Mouse (Mus musculus) cerebellum, adult 8-10 months (tissue): ENCODE results near the gene Igsf8.

ENCODE experiments used
- DNase-seq: peaks from one replicate; pipeline ENCODE4 v3.0.0; 2022

The Igsf8 gene

DNA sequence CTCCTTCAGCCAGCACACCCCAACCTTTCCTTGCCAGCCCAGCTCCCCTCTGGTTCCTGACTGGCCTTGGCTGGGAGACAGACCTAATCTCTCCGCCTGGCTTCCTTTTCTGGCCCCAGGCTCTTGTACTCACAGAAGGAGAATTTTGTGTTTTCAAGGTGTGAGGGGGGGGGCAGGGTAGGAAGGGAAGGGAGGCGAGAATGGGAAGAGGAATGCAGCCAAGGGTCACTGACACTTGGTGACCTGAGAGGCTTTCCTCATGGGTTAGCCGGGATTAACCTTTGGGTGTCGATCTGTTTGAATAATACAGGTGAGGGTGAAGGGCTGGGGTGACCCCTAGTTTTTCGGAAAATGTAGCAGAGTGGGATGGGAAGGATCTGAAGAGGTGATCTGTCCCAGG, 12.7 kb downstream of the Igsf8 start:
- no peak for DNase-seq

DNA sequence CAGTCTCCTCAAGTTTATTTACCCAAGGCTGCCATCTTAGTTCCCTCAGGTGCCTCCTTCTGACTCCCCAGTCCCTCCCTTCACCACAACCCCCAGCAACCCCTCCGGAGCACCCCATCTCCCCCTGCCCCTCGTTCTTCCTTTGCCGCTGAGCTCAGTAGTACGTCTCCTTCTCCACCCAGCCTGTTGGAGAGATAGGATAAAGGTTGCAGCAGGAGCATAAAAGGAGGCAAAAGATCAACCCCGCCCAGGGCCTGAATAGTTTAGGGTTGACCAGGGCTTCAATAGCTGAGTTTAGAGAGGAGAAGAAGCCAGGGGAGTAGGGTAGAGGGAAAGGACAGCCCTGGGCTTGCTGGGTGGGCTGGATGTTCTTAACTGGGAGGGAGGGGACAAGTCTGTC, 13.1 kb downstream of the Igsf8 start:
- DNase-seq: no peak

DNA sequence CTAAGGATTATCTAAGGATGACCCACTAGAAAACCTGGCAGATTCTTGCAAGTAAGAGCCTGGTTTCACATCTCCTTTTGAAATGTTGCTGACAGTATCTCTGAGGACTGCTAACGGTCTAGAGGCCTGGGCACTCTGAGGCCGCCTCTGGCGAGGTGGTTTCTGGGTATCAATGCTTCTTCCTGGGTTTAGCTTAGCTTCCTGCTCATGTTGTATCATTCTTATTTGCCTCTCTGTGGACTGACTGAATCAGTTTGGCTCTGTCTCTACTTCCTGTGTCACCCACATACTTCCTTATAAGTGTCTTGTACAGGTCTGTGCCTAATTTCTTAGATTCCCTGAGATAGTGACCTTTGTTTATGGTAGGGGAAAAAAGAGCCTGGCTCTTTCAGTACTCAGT, 15.7 kb downstream of the Igsf8 start:
- DNase-seq: no peak

DNA sequence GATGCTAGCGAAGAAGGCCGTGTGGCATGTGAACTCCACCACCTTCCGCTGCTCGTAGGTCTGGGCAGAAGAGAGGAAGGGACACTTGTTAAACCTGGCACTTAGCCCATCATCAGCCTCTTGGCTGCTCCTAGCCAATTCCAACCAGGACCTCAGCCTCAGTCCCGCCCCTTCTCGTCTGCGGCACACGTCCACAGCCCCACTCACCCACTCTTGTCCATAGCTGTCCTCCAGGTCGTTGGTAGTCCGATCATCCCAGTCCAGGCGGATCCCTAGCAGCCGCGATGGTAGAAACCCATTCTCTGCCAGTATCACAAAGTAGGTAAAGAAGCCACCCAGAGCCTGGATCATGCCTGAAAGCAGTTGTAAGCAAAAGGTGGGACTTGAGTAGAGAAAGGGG, 16.9 kb downstream of the Igsf8 start:
- DNase-seq: no peak

DNA sequence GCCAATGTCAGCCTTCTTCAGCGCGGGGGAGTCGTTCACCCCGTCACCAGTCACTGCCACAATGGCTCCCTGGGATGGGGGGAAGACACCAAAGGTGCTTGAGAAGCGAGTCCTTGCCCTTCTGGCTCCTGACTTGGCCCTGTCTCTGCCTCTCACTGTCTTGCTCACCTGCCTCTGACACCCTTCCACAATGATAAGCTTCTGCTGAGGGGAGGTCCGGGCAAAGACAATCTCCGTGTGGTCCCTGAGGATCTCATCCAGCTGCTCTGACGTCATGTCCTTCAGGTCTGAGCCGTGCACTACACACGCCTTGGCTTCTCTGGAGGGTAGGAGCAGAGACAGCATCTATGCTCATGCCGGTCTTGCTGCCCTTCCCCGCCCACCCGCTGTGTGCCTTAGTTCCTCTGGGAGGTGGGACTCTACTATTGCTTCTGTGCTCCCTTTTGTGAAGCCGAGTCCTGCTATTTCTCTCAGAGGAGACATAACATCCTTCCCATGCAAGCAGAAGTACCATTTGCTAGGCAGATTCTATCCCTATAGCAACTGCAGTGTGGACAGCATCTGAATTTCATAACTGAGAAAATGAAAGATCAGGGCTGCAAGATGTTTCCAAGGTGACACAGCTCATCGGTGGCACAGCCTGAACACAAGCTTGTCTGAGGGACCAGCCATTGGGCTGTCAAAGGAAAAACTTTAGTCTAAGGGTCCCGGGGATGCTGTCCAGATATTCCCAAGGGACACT, 18.5 kb downstream of the Igsf8 start:
- DNase-seq: no peak

DNA sequence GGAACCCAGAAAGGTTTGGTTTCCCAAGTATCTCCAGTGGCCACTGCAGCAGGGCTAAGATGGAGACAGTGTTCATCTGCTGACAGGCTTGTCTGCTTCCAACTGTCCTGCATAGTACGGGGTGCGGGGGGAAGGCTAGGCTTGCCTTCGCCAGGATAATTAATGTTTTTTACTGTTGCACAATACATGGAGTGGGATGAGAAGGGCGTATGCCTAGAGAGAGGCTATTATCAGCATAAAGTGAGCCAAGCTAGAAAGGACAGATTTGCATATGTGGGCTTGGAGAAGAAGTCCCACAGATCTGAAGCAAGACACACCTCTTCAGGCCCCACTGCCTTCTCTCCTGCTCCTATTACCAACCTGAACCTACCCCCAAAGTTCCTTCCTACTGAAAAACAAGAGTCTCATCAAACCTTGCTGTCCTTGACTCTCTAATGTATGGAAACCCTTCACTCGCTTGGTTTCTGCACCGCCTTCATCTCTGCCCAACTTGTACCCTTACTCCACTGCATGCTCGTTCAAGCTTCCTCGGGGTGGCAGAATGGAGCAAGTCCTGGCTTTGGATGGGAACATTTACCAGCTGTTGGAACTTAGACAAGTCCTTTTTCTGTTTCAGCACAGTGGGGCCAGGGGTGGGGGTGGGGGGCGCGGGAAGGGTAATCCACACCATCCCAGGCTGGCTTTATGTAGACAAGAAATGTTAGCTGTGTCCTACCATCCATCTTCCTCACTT, 20.2 kb downstream of the Igsf8 start:
- no peak for DNase-seq

DNA sequence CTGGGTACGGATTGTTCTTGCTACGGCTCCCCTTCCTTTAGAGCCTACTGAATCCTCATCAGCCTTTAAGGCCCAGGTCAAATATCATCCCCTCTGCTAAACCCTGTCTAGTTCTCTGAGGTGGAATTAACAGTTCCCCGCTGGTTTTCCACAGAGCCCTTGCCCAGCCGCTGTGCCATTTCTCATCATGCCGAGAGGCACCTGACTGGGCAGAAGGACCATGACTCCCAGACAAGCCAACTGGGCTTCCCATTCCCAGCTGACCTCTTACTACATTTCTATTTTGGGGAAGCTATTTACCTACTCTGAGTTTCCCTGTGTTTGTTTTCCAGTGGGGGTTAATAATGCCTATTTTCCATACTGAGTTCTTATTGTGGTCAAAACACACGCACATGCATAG, 21.6 kb downstream of the Igsf8 start:
- DNase-seq: no peak

DNA sequence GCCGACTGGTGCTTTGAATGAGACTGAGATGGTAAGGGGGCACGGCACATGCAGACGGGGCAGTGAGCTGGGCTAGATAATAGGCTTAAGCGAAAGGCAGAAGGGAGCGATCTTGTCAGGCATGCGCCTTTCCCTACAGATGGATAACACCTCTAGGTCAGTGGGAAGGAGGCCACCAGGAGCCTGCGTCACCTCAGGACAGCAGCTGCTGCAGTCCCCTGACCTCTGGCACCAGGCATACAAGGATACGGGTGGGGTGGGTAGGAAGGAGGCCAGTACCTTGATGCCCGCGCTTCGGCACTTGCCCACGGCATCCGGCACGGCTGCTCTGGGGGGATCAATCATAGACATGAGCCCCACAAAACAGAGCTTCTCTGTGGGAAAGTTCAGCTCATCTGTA, 22.8 kb downstream of the Igsf8 start:
- DNase-seq: no peak

DNA sequence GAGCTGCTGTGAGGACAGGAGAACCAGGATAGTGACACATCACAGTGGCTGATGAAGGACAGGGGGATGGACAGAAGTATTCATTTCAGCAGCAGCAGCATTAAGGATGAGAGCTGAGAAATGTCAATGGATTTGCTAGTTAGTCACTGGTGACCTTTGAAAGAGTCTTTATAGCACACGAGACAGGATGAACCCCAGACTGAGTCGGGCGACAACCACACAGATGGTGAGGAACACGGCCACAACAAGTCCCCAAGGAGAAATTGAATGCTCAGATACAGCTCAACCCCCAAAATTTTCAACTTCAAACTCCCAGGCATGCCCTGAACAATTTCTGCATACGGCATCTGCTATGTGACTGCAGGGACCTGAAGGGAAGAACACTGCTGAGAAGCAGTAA, 25.3 kb downstream of the Igsf8 start:
- DNase-seq: no peak

DNA sequence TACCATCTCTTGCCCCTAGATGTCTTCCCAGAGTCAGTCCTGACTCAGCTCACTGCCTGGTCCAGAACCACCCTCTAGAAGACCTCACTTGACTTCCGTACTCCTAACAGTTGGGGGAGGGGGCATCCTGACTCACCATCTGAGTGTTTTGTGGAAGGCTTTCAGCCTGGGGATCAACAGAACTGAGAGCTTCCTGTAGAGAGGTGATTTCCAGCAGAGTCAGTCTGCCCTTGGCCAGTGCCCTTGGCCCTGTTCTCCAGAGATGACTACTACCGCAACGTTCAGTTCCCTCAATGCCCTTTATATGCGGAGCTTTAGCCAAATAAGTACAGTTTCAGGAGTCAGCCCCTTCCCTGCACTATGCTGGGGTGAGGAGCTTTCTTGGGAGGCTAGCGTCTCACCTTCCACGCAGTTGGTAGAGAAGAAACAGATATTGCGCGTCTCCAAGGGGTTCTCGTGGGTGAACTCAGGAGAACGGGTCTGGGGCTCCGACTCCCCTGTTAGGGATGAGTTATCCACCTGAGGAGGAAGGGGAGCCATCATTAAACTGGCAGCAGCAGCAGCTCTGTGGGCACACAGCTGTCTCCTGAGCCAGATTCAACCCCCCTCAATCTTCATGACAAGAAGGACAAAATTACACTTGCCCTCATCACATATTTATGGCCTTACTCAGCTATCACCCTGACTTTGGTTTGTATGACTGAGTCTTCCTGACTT, 27.6 kb downstream of the Igsf8 start:
- no peak for DNase-seq

DNA sequence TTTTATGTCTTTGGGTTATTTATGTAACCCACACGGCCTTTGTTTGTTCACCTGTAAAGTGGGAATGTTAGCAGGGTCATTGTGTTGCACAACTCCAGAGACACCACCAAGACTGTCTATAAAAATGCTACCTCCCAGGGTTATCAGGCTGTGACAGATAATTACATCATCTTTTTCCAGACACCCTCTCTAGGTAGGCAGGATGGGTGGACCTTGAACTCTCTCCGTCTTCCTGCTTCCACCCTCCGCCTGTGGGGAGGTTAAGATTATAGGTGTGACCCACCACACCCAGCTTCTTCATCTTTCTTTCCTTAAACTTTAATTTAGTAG, 28.1 kb downstream of the Igsf8 start:
- no peak for DNase-seq

DNA sequence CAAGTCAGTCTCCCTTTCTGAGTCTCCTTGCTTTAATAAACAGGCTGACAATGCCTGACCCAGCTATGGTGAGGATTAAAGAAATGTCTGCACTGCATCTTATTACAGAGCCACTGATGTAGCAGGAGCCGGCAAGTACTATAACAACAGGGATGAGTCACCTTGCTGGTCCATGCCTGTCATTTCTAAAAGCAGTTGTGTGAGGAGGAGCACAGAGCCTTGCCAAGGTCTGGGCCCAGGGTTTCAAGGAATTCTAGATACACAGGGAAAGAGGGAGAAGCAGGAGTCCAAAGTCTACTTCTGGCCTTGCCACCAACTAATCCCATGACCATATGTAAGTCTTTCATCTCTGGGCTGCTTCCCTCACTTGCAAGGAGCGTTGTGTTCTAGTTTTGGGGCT, 31.4 kb downstream of the Igsf8 start:
- no peak for DNase-seq

DNA sequence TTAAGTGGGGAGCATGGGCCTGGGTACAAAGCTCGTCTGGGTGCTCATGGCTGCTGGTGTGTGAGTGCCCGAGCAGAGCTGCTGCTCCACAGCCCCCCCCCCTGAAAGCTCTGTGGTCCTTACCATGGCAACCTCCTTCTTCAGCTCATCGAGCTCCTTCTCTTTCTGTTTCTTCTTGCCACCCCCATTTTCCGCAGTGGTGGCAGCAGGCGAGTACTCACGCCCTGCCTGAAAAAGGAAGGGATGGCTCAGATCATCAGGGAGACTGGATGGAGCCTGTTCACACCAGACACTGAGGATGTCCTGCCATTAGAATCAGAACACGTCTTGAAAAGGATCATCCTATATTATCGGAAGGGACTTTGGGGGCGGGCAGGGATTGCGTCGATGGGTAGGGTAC, 32.0 kb downstream of the Igsf8 start:
- no peak for DNase-seq

DNA sequence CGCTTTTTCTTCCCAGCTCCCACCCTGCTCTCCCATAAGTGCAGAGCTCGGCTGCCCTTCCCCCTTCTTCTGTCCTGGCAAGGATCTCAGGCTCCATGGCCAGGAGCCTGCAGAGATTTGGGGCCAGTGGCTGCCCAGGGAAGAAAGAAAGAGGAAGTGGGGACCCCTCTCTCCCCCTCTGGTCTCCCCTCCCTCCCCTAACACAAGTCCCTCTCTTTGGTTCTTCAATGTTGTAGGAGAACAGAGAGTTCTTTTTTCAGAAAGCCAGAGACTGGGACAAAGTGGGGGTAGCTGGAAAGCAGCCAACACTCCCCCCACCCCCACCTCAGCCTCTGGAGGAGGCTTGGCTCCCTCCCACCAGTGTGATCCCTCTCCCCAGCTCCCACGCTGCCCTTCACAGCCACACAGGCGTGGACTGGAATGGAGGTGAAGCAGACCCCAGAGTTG, 34.3 kb downstream of the Igsf8 start:
- no peak for DNase-seq

DNA sequence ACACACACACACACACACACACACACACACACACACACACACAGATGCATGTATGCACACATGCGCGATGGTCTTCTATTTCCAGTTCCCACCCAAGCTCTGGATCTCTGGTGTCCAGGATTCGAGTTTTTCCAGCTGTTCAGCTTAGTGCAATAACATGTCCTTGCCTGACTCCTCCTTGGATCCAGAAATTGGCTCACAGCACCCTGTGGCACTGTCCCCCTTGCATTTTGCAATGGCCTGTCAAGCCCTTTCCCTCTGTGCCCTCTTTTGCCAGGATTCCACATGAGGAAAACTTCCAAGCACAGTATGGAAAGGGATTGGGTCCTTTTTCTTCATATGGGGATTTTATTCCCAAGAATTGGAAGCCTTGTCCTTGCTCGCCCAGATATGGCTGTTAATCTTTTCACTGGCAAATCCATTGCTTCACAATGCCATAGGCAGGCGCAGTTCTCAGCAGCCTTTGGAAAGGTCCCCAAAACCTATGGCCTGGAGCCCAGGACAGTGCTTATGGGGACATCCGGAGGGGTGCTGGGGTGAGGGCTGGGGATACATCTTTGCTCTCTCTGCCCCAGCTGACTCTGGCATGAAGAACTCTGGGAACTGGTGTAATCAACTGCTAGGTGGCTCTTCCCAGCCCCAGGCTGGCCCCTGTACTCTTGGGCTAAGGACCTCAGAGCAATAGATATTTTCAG, 35.5 kb downstream of the Igsf8 start:
- DNase-seq: peak; percentile 21

DNA sequence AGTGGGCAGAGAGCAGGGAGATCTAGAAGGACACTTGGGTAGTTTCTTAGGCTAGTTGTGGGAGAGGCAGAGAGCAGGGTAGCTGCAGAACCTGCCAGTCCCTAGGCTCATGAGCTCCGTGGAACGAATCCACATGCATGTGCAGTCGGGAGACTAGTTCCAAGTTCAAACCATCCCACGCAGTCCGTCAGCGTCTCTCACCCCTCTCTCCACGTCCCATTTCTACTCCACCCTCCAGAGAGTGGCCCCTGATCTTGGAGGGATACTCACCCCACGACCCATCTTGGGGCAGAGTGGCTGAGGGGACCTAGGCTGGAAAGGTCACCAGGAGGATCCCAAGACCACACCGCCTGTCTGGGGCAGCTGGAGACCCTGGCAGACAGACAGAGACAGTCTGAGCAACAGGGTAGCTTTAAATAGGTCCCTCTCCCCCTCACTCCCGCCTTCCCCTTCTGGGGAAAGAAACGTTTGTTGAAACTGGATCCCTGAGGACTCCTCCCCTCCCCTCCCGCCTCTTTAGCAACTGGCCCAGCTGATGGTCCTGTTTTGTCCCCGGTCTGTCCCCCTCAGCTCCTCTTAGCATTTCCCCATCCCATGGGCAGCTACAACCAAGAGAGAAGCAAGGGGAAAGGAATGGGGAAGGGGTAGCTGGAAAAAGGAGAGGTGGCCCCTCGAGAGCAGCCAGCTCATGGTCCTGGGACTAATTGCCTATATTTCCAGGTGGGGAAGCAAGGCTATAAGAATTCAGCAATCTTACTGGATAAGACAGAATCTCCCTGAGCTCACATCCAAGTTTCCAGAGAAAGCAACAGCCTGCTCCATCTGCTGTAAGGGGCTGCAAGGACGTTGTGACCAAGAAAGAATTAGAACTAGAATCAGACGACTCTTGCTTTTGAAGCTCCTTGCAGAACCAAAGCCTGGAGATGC, 36.4 kb downstream of the Igsf8 start, which contains the start of gene Atp1a2:
Gene Atp1a2, minus strand, starts transcription at position 454 of the 927 bp plus-strand sequence.
- no peak for DNase-seq

DNA sequence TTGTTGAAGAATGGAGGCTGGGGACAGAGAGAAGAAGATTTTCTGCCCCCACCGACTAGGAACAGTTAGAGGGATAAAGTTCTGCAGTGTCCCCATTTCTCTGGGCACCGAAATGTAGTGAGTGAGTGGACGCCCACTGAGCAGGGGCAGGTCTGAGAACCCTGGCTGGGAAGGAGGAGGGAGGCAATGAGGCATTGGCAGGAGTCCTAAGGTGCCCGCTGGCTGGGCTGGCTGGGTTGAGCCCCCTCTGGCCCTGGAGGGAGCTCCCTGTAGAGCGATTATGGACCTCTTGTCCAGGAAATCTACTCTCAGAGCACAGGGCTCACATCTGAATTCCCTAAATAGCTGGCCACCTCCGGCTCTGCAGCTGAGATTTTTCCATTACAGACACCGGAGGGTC, 38.1 kb downstream of the Igsf8 start:
- no peak for DNase-seq

DNA sequence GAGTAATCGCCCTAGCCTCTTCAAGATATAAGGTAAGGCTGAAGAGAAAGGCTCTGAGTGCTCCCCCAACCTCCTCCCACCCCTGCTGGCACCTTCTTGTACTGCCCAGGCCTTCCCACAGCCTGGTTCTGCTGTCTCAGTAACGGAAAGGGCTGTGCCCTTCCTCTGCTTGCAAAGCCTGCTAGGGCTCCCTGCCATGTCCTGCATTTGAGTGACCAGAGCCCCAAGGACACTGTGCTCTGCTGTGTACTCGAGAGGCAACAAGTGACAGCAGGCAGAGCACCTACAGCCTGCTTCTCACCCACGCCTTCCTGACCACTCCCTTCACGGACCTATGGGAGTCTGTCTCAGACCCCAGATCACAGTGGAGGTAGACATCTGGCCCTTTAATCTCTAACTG, 38.8 kb downstream of the Igsf8 start:
- DNase-seq: no peak

DNA sequence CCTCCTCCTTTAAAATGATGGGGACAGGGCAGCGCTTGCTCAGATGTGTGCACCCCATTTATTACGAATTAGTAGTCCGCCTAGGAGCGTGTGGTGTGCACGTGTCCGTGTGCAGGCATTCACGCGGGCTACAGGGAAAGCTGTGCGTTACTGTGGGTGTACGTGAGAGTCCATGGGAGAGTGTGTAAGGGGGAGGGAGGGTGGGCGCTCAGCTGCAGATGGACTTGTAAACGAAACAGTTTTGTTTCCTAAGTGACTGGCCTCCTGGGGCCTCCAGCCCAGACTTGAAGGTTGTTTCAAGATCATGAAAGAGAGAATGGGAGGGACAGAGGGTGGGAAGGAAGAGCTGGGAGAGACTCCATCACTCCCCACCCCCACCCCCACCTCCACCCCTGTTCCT, 39.7 kb downstream of the Igsf8 start:
- no peak for DNase-seq

DNA sequence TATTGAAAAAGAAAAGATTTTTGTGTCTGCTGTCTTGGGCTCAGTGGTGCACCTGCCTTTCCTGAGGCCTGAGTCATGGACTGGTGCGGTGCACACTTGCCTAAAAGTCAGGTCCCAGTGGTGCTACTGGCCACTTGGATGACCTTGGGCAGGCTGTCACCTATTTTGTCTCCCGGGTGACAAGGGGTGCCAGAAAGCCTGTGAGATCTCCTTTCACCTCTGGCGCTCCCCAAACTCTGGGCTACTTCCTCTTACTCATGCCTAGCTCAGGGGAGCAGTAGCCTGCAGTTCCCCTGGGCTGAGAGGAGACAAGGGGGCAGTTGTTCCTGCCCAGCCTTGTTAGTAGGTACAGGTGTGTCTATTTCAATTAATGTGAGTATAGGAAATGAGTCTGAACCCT, 40.9 kb downstream of the Igsf8 start:
- no peak for DNase-seq

DNA sequence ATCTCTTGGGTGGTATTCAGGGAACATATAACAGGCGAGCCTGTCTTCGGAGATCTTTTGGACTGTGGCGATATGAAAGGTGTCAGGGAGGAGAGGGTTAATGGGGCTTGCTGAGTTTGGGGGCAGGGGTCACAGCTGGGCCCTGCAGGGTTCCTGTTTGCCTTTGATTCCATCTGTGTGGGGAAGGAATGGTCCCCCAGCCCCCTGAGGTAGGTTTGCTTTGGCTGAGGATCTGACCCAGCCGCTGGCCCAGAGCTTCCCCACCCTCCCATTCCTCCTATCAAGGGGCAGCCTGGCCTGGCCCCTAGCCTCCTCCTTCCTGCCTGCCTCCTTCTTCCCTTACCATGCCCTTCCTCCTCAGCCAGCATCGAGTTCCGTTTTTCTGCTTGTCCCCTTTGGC, 41.4 kb downstream of the Igsf8 start:
- no peak for DNase-seq

DNA sequence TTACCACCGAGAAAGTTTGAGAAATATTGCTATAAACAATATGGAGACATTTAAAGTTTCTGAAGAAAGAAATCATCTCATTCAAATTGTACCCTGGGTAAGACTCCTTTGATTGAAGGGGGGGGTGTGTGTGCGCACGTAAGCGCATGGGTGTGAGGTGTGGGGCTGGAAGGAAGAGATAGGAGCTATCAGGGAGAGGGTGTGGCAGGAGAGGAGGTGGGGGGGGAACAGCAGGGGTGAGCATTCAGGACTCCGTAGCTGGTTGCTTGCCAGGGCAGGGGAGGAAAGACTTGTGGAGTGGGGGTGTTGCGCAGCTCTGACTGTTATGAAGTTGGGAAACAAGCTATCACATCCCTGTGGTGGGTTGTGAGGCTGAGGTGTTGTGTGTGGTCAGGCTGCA, 43.0 kb downstream of the Igsf8 start:
- no peak for DNase-seq
